Mouse (Mus musculus) forebrain, postnatal 0 days (tissue): ENCODE results near the gene Acvr2b. TPM values are rescaled to one million over a fixed set of nuclear protein-coding genes. Genes with fewer than 3 reads are reported as not detected.
"Not testable (repeated sequence)": the region's sequence is repeated elsewhere in the genome, so short reads cannot be mapped to it uniquely, and the experiment has no call there.

ENCODE experiments used
- ATAC-seq: fragments of 200-750 bp; cut with Nextera tagmentation; 2 replicates; pipeline ENCODE4 v1.8.0; 2017; ENCODE audit warnings: mild to moderate bottlenecking, moderate library complexity
- DNase-seq: peaks from one replicate; pipeline ENCODE4 v3.0.0-alpha.2; 2015
- H3K27ac ChIP-seq: fragments of 300-500 bp; sonication (generic); 2 replicates; pipeline ENCODE4 v1.5.1; 2014; ENCODE audit warnings: low read depth, mild to moderate bottlenecking, antibody characterized with exemption, low read length, moderate library complexity, mixed read lengths
- H3K27me3 ChIP-seq: fragments of 300-500 bp; sonication (generic); 2 replicates; pipeline ENCODE4 v1.6.1; 2014; ENCODE audit warnings: mild to moderate bottlenecking, low read length, mixed read lengths; ENCODE audit not compliant: insufficient read depth
- H3K36me3 ChIP-seq: fragments of 300-500 bp; sonication (generic); 2 replicates; pipeline ENCODE4 v1.6.1; 2014; ENCODE audit warnings: mild to moderate bottlenecking, moderate library complexity; ENCODE audit not compliant: insufficient read depth
- H3K4me1 ChIP-seq: fragments of 300-500 bp; sonication (generic); 2 replicates; pipeline ENCODE4 v1.6.1; 2014; ENCODE audit warnings: antibody characterized with exemption; ENCODE audit not compliant: insufficient read depth
- H3K4me2 ChIP-seq: fragments of 300-500 bp; sonication (generic); 2 replicates; pipeline ENCODE4 v1.6.1; 2014; ENCODE audit warnings: low read depth, mild to moderate bottlenecking, moderate library complexity
- H3K4me3 ChIP-seq: fragments of 300-500 bp; sonication (generic); 2 replicates; pipeline ENCODE4 v1.5.1; 2014; ENCODE audit warnings: low read depth, low read length, mixed read lengths
- H3K9ac ChIP-seq: fragments of 300-500 bp; sonication (generic); 2 replicates; pipeline ENCODE4 v1.6.1; 2014; ENCODE audit warnings: mild to moderate bottlenecking
- H3K9me3 ChIP-seq: fragments of 300-500 bp; sonication (generic); 2 replicates; pipeline ENCODE4 v1.6.1; 2016; ENCODE audit warnings: low read length
- CTCF ChIP-seq: sonication (generic); IDR thresholded peaks from 2 replicates; pipeline ENCODE4 v1.5.1; 2016; ENCODE audit warnings: antibody characterized with exemption, control low read depth, low read depth
- WGBS: fragments of 180-500 bp; shearing (Covaris S2); extraction: QIAGEN DNeasy Blood & Tissue Kit; methylation state at CpG from one replicate; pipeline ENCODE4 v1.1.7; 2014; 5-methylcytosine and 5-hydroxymethylcytosine counted together
- polyA plus RNA-seq: library from polyadenylated mRNA; unstranded; fragments of >200 nt; fragmentation: Nextera tagmentation; extraction: Ambion mirVana; gene quantifications from 2 replicates; pipeline ENCODE4 v1.2.1, GENCODE M21; 2015
- total RNA-seq: library from RNA; depleted of rRNA; stranded (reverse); fragments of >200 nt; gene quantifications from 2 replicates; pipeline ENCODE4 v1.2.3, GENCODE M21; 2014

The Acvr2b gene
- total and polyA plus RNA-seq, 2 experiments from 2014 or later: 23.2 to 26.7 TPM

GRCm38 (mm10) chr9:119365284-119365683 is 36.6 kb upstream of the Acvr2b start, which contains the start of gene Slc22a14:
Gene Slc22a14 (minus strand): TSS chr9:119365553.
- H3K36me3 ChIP-seq: no peaks in the 10 kb centered on the region
- H3K4me1 ChIP-seq: no peaks in the 10 kb centered on the region
- H3K27me3 ChIP-seq: no peaks in the 10 kb centered on the region
- no peak within 1 kb of the TSS for H3K4me2 ChIP-seq
- 69% methylated on average over 7 of the region's 7 CpGs for WGBS
- no peak for DNase-seq
- no peaks in the 10 kb centered on the region for H3K9me3 ChIP-seq
- TF ChIP-seq CTCF: no peak
- ATAC-seq: no peak
- H3K4me3 ChIP-seq: no peak within 1 kb of the TSS
- H3K27ac ChIP-seq: no peak within 1 kb of the TSS
- no peak within 1 kb of the TSS for H3K9ac ChIP-seq

- Histone ChIP-seq H3K27ac (no peak overlapping the region), H3K4me1 (no peaks in the 10 kb centered on the region), H3K9me3 (no peaks in the 10 kb centered on the region), H3K27me3 (no peaks in the 10 kb centered on the region), H3K4me3 (no peak overlapping the region), H3K36me3 (no peaks in the 10 kb centered on the region), H3K4me2 (no peak overlapping the region), H3K9ac (no peak overlapping the region)
- WGBS: 94% methylated on average over 3 of the region's 3 CpGs
- no peak for ATAC-seq
- TF ChIP-seq CTCF: no peak
- DNase-seq: no peak
Observed at GRCm38 (mm10) chr9:119368367-119368766, 33.6 kb upstream of the Acvr2b start.

DNA sequence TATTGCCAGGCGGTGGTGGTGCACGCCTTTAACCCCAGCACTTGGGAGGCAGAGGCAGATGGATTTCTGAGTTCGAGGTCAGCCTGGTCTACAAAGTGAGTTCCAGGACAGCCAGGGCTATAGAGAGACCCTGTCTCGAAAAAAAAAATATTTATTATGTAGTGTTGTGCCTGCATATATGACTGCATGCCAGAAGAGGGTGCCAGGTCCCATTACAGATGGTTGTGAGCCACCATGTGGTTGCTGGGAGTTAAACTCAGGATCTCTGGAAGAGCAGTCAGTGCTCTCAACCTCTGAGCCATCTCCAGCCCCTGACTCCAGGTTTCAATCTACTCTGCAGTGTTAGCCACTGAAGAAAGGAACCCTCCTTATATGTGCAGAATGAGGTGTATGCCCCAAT is 31.1 kb upstream of the Acvr2b start:
- H3K4me3 ChIP-seq, H3K4me2 ChIP-seq, H3K9me3 ChIP-seq, DNase-seq, H3K27ac ChIP-seq, H3K36me3 ChIP-seq, H3K4me1 ChIP-seq, H3K9ac ChIP-seq, H3K27me3 ChIP-seq, ATAC-seq: not testable (repeated sequence)
- WGBS: 87% methylated on average over 4 of the region's 4 CpGs
- TF ChIP-seq CTCF: peak; percentile 31; the same call in 1 of the 2 replicates

- Histone ChIP-seq H3K36me3 (no peaks in the 10 kb centered on the region), H3K9me3 (no peaks in the 10 kb centered on the region), H3K27ac (no peak overlapping the region), H3K4me1 (no peaks in the 10 kb centered on the region), H3K4me2 (no peak overlapping the region), H3K9ac (no peak overlapping the region), H3K4me3 (no peak overlapping the region), H3K27me3 (no peaks in the 10 kb centered on the region)
- WGBS: 88% methylated on average over 4 of the region's 4 CpGs
- no peak for TF ChIP-seq CTCF
- ATAC-seq (no peak), DNase-seq (no peak)
Observed at GRCm38 (mm10) chr9:119371251-119371650, 30.7 kb upstream of the Acvr2b start.

GRCm38 (mm10) chr9:119375008-119375407 is 26.9 kb upstream of the Acvr2b start:
- Histone ChIP-seq H3K9ac (no peak overlapping the region), H3K4me3 (no peak overlapping the region), H3K27ac (no peak overlapping the region), H3K4me1 (no peaks in the 10 kb centered on the region), H3K27me3 (no peaks in the 10 kb centered on the region), H3K9me3 (no peaks in the 10 kb centered on the region), H3K36me3 (no peaks in the 10 kb centered on the region), H3K4me2 (no peak overlapping the region)
- no peak for DNase-seq
- WGBS: 84% methylated on average over 3 of the region's 3 CpGs
- no peak for ATAC-seq
- TF ChIP-seq CTCF: no peak

DNA sequence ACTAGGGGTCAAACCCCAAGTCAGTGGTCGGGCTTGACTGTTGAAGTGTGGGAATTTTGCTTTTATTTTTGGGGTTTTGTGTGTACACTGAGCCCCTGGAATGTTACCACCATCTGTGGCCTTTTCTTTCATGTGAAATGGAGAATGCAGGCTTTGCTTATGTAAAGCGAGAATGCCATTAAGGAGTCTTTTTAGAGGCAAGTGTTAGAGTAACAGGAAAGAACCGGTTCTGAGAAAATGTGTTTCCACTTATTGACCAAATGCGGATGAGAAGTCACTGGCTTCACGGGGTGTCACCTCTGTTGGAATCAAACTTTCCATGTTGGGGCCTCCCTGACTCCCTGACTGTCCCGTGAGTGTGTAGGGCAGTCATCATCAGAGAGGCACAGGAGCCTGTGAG is 26.4 kb upstream of the Acvr2b start:
- no peak overlapping the region for H3K27ac ChIP-seq

DNA sequence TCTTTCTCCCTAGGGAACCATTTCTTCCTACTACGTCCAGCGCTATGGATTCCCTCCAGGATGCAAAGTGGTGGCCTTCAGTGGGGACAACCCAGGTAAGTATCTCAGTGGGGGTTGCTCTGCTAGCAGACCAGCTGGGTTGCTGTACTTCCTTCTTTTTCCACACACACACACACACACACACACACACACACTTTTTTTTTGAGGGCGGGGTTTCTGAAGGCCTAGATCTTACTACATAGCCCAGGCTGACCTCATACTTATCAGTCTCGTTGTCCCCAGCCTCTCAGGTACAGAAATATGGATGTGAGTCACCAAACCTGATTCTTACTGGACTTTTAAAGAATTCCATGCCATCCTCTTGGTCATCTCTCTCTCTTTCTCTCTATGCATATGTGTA is 23.7 kb upstream of the Acvr2b start:
- no peaks in the 10 kb centered on the region for H3K36me3 ChIP-seq
- no peaks in the 10 kb centered on the region for H3K27me3 ChIP-seq
- no peaks in the 10 kb centered on the region for H3K4me1 ChIP-seq
- H3K4me3 ChIP-seq: no peak overlapping the region
- no peak for DNase-seq
- no peak for ATAC-seq
- no peak overlapping the region for H3K27ac ChIP-seq
- no peaks in the 10 kb centered on the region for H3K9me3 ChIP-seq
- WGBS: 91% methylated on average over 4 of the region's 4 CpGs
- H3K9ac ChIP-seq: no peak overlapping the region
- H3K4me2 ChIP-seq: no peak overlapping the region
- no peak for TF ChIP-seq CTCF

More for the DNA sequence above, 26.4 kb upstream of the Acvr2b start:
- Histone ChIP-seq H3K9me3 (no peaks in the 10 kb centered on the region), H3K36me3 (no peaks in the 10 kb centered on the region), H3K9ac (no peak overlapping the region), H3K4me3 (no peak overlapping the region), H3K27me3 (no peaks in the 10 kb centered on the region), H3K4me2 (no peak overlapping the region), H3K4me1 (no peaks in the 10 kb centered on the region)
- no peak for ATAC-seq
- TF ChIP-seq CTCF: no peak
- WGBS: 75% methylated on average over 6 of the region's 6 CpGs
- no peak for DNase-seq
